Comparison of ENCODE assay signal across 8 mouse cellular contexts in genomic region chr12:17267316-17267715, GRCm38 (mm10). TPM values are rescaled to one million over a fixed set of nuclear protein-coding genes. Genes with fewer than 3 reads are reported as not detected.
DNase-seq lines count a peak whose midpoint lies in the region; ATAC-seq and TF ChIP-seq lines count a peak whose summit lies in the region.

No protein-coding gene starts in this region.

- peak; percentile 57 for DNase-seq in cerebellum, adult 9-10 months
- no peak for DNase-seq in cerebellum, adult 11 months
- no peak for DNase-seq in spleen, adult 2 months (ENCODE audit: low read depth in 1 of 2, low spot score in 2 of 2)
- DNase-seq in spleen, postnatal 36 days (ENCODE audit: low spot score in 2 of 2): no peak
- DNase-seq in midbrain, embryonic 11.5 days (ENCODE audit: low spot score, missing footprints): peak; percentile 86
- DNase-seq in adrenal gland, postnatal 25 days: no peak
- DNase-seq in thymus, adult 18-20 months: no peak

- peaks cover 15% of the 10 kb centered on the region for H3K36me3 ChIP-seq in spleen, adult 2 months (ENCODE audit: control insufficient read depth, insufficient read depth, low read length)
- H3K36me3 ChIP-seq in intestine, embryonic 15.5 days: peaks cover 11% of the 10 kb centered on the region; the same call in 1 of the 2 replicates
- H3K36me3 ChIP-seq in midbrain, embryonic 11.5 days (ENCODE audit: control insufficient read depth, insufficient read depth, low read length): peaks cover 10% of the 10 kb centered on the region

- no peak for TF ChIP-seq POLR2A in spleen, adult 2 months (IDR thresholded peaks at IDR 0.05; ENCODE audit: low read depth, low read length)

- no peak overlapping the region for H3K27ac ChIP-seq in spleen, adult 2 months (ENCODE audit: insufficient read depth, low read length)
- H3K27ac ChIP-seq in intestine, embryonic 15.5 days: no peak overlapping the region
- H3K27ac ChIP-seq in midbrain, embryonic 11.5 days (ENCODE audit: low read depth, low read length): no peak overlapping the region

- H3K9ac ChIP-seq in intestine, embryonic 15.5 days: peak overlapping the region; percentile 94
- H3K9ac ChIP-seq in midbrain, embryonic 11.5 days (ENCODE audit: low read length): peak overlapping the region; percentile 92

- H3K27me3 ChIP-seq in spleen, adult 2 months (ENCODE audit: control insufficient read depth, insufficient read depth, low read length): no peaks in the 10 kb centered on the region
- H3K27me3 ChIP-seq in intestine, embryonic 15.5 days (replicated peaks): no peaks in the 10 kb centered on the region
- H3K27me3 ChIP-seq in midbrain, embryonic 11.5 days (ENCODE audit: control insufficient read depth, insufficient read depth, low read length): no peaks in the 10 kb centered on the region

- H3K4me2 ChIP-seq in intestine, embryonic 15.5 days (replicated peaks): peak overlapping the region; percentile 74
- peak overlapping the region; percentile 79 for H3K4me2 ChIP-seq in midbrain, embryonic 11.5 days

- WGBS in spleen, adult 2 months: 12% methylated on average over 4 of the region's 4 CpGs
- WGBS in intestine, embryonic 15.5 days: 14% methylated on average over 4 of the region's 4 CpGs
- 13% methylated on average over 4 of the region's 4 CpGs for WGBS in midbrain, embryonic 11.5 days

- no peak for ATAC-seq in intestine, embryonic 15.5 days
- ATAC-seq in midbrain, embryonic 11.5 days (ENCODE audit: low FRiP score): no peak

- H3K4me3 ChIP-seq in spleen, adult 2 months (ENCODE audit: extremely low read depth, insufficient read depth, insufficient read length): peak overlapping the region; percentile 92
- peak overlapping the region; percentile 93 for H3K4me3 ChIP-seq in intestine, embryonic 15.5 days (replicated peaks)
- peak overlapping the region; percentile 78 for H3K4me3 ChIP-seq in midbrain, embryonic 11.5 days (ENCODE audit: low read depth, low read length)

- H3K9me3 ChIP-seq in intestine, embryonic 15.5 days: no peaks in the 10 kb centered on the region
- H3K9me3 ChIP-seq in midbrain, embryonic 11.5 days (ENCODE audit: control insufficient read depth, low read length): no peaks in the 10 kb centered on the region

- peaks cover 16% of the 10 kb centered on the region for H3K4me1 ChIP-seq in spleen, adult 2 months (ENCODE audit: control insufficient read depth, insufficient read depth, insufficient read length)
- H3K4me1 ChIP-seq in intestine, embryonic 15.5 days (replicated peaks): peaks cover 14% of the 10 kb centered on the region
- H3K4me1 ChIP-seq in midbrain, embryonic 11.5 days (ENCODE audit: control insufficient read depth, insufficient read depth, low read length): peaks cover 10% of the 10 kb centered on the region

- no peak for TF ChIP-seq CTCF in spleen, adult 2 months (IDR thresholded peaks at IDR 0.05; ENCODE audit: extremely low read depth, insufficient read depth, insufficient read length, insufficient replicate concordance)

RNA-seq across cellular contexts. Expression of gene Pdia6, which starts 1.0 kb away (rescaled TPM):
- 28.1 and 32.6 TPM in 2 replicates for polyA plus RNA-seq in spleen, adult 2 months (2012; rRNA removed)
- 635 TPM in 2 replicates for polyA plus RNA-seq in intestine, embryonic 15.5 days (2015; fragmentation: Nextera tagmentation; extraction: Ambion mirVana)
- polyA plus RNA-seq in midbrain, embryonic 11.5 days (2014; fragmentation: Nextera tagmentation; extraction: Ambion mirVana): 540 TPM in 2 replicates
- total RNA-seq in adrenal gland, postnatal 25 days (2021): 156 TPM in 2 replicates

Comparison
In these comparisons a context has a peak if more than half of its experiments do, and no peak if none do; other contexts are left out.
1. DNase-seq: peak in cerebellum, adult 9-10 months (single experiment) and midbrain, embryonic 11.5 days (single experiment); none in cerebellum, adult 11 months (single experiment), spleen, adult 2 months (0 of 2), spleen, postnatal 36 days (0 of 2), adrenal gland, postnatal 25 days (single experiment) and thymus, adult 18-20 months (0 of 2).
2. RNA of gene Pdia6, which starts 1.0 kb away (polyA plus RNA-seq): 635 TPM in intestine, embryonic 15.5 days and 540 TPM in midbrain, embryonic 11.5 days; 28.1 to 32.6 TPM in spleen, adult 2 months; every median in the first group is over 10 times any median in the second.
3. Peak in every context shown above with its lines, with median percentiles within 50 percentile points of each other: H3K4me3 ChIP-seq.